Mouse (Mus musculus): ENCODE measurements around the gene Mill2. TPM values are rescaled to one million over a fixed set of nuclear protein-coding genes. Genes with fewer than 3 reads are reported as not detected.

Gene Mill2
- polyA plus RNA-seq, 1 experiment: 1.1 TPM

DNA sequence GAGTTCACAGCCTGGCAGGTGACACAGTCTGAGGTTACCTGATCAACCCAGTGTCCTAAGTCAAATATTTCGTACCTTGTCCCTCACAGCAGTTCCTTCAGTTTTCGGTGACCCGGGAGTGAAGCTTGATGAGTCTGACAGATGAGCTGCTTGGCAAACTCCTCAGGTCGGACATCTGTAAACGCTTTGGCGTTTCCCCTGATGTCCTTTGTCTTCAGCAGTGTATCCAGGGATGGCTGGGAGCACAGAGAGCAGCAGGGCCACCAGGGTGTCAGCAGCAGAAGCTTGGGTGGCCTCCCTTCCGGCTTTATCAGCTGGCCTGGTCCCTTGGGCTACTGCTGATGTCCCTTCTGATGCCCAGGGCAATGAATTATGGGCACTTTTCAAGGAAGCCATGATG is 38.9 kb downstream of the Mill2 start:
- H3K9me3 ChIP-seq (replicated peaks; ENCODE audit: control insufficient read depth, insufficient read depth, low read length, poor library complexity, severe bottlenecking): no peaks in the 10 kb centered on the region
- H3K36me3 ChIP-seq (ENCODE audit: control insufficient read depth, insufficient read depth, low read length, poor library complexity, severe bottlenecking): no peaks in the 10 kb centered on the region
- no peak overlapping the region for H3K9ac ChIP-seq (ENCODE audit: low read depth, poor library complexity, severe bottlenecking)
- no peak overlapping the region for H3K27ac ChIP-seq (ENCODE audit: insufficient read depth, low read length)
- H3K4me1 ChIP-seq (ENCODE audit: control insufficient read depth, insufficient read depth, low read length): no peaks in the 10 kb centered on the region
- H3K4me3 ChIP-seq (ENCODE audit: low read depth, low read length): no peak overlapping the region
- no peaks in the 10 kb centered on the region for H3K27me3 ChIP-seq (ENCODE audit: control insufficient read depth, insufficient read depth, low read length, poor library complexity, severe bottlenecking)
- TF ChIP-seq POLR2A (IDR thresholded peaks at IDR 0.05; ENCODE audit: insufficient read depth, low read length) (no peak), EP300 (IDR thresholded peaks at IDR 0.05; ENCODE audit: insufficient read depth, low read depth, low read length) (no peak), CTCF (IDR thresholded peaks at IDR 0.05; ENCODE audit: low read depth, low read length) (no peak)

DNA sequence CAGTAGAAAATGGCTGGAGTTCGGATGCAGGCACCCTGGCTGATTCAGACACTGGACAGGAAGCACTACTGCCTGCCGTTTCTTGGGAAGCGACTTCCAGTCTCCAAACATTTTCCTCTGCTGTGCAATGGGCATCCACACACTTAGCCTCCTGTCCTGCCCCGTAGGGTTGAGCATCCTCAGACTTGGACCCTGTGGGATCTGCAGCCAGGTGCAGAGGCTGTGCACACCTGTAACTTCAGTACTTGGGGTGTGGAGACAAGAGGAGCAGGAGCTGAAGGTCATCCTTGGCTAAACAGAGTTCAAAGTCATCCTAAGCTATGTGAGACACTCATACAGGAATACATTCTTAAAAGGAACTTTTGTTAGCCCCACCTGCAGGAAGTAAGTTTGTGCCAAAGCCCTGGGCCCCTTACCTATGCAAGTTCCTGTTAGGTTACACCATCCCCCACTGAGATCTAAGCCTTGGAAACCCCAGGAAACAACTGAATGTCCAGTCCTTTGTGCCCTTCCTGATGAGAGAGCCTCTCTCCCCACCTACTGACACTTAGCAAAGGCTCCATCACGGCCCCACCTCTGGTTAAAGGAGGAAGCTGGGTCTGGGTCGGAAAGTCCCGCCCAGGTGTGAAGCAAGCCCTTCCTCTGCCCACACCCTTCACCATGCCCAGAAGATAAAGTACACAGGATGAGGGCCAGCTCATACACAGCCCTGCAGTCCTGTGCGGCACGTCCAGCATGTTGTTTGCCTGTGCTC is 44.4 kb downstream of the Mill2 start:
- Histone ChIP-seq H3K4me1 (ENCODE audit: control insufficient read depth, insufficient read depth, low read length) (peaks cover 10% of the 10 kb centered on the region), H3K27ac (ENCODE audit: insufficient read depth, low read length) (no peak overlapping the region), H3K9ac (ENCODE audit: low read depth, poor library complexity, severe bottlenecking) (no peak overlapping the region), H3K9me3 (replicated peaks; ENCODE audit: control insufficient read depth, insufficient read depth, low read length, poor library complexity, severe bottlenecking) (no peaks in the 10 kb centered on the region), H3K27me3 (ENCODE audit: control insufficient read depth, insufficient read depth, low read length, poor library complexity, severe bottlenecking) (no peaks in the 10 kb centered on the region), H3K4me3 (ENCODE audit: low read depth, low read length) (0 out of 2 replicates have a peak overlapping the region, but pooled peaks have one; percentile 21), H3K36me3 (ENCODE audit: control insufficient read depth, insufficient read depth, low read length, poor library complexity, severe bottlenecking) (no peaks in the 10 kb centered on the region)
- TF ChIP-seq EP300 (IDR thresholded peaks at IDR 0.05; ENCODE audit: insufficient read depth, low read depth, low read length) (no peak), POLR2A (IDR thresholded peaks at IDR 0.05; ENCODE audit: insufficient read depth, low read length) (no peak), CTCF (IDR thresholded peaks at IDR 0.05; ENCODE audit: low read depth, low read length) (no peak)

DNA sequence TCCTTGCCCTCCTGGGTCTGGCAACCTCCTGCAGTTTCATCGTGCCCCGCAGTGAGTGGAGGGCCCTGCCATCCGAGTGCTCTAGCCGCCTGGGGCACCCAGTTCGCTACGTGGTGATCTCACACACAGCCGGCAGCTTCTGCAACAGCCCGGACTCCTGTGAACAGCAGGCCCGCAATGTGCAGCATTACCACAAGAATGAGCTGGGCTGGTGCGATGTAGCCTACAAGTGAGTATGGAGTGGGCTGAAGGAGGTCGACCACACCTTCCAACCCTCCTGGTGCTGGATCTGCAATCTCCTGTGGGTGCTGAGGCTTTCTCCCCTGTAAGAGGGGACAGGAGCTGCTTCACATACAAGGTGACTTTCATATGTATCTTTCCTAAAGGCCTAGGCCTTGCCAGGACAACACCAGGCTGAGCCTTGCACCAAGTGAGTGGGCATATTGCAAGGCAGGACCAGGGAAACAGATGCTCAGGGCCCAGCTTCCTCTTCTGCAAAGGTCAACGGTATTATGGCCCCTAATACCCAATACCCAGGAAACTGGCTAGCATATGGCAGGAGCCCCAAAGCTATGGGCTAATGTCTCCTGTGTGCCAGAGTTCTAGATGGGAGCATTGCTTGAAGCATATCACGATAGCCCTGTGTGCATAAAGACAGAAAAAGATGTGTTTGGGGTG is 45.1 kb downstream of the Mill2 start:
- Histone ChIP-seq H3K4me1 (ENCODE audit: control insufficient read depth, insufficient read depth, low read length) (peaks cover 10% of the 10 kb centered on the region), H3K4me3 (ENCODE audit: low read depth, low read length) (0 out of 2 replicates have a peak overlapping the region, but pooled peaks have one; percentile 21), H3K27ac (ENCODE audit: insufficient read depth, low read length) (no peak overlapping the region), H3K36me3 (ENCODE audit: control insufficient read depth, insufficient read depth, low read length, poor library complexity, severe bottlenecking) (no peaks in the 10 kb centered on the region), H3K9me3 (replicated peaks; ENCODE audit: control insufficient read depth, insufficient read depth, low read length, poor library complexity, severe bottlenecking) (no peaks in the 10 kb centered on the region), H3K27me3 (ENCODE audit: control insufficient read depth, insufficient read depth, low read length, poor library complexity, severe bottlenecking) (no peaks in the 10 kb centered on the region), H3K9ac (ENCODE audit: low read depth, poor library complexity, severe bottlenecking) (no peak overlapping the region)
- TF ChIP-seq EP300 (IDR thresholded peaks at IDR 0.05; ENCODE audit: insufficient read depth, low read depth, low read length) (no peak), POLR2A (IDR thresholded peaks at IDR 0.05; ENCODE audit: insufficient read depth, low read length) (no peak), CTCF (IDR thresholded peaks at IDR 0.05; ENCODE audit: low read depth, low read length) (no peak)

DNA sequence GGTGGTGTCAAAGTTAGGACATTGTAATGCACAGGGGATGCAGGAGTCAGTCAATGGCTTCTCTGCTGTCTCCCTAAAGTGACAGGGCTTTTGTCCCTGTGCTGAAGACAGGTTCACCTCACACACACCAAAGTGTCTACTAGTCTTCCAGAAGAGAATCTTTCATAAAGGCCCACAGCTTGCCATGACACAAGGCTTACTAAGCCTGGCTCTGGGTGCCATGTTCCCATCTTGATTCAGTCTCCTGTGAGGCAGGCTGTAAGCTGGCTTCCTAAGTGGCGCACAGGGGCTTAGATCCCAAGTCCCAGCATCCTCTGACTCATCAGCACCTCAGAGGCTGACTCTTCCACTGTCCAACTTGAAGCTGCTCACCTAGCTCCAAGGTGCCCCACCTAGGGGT is 47.2 kb downstream of the Mill2 start:
- no peaks in the 10 kb centered on the region for H3K9me3 ChIP-seq (replicated peaks; ENCODE audit: control insufficient read depth, insufficient read depth, low read length, poor library complexity, severe bottlenecking)

DNA sequence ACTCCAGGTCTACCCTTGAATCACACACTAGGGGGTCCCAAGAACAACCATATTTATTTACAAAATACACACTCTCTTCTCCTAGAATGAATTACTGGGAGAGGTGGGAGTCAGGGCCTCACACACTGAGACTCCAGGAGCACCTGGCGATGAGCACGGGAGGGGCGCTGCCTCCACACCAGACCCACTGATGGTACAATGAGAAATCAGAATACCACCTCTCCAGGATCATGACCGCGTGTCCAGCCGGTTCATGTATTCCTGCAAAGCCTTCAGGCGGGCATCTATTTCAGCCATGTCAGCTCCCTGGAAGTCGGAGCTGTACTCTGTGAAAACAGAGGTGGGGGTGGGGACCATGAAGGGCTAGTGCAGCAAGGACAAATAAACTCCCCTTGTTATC is 51.1 kb downstream of the Mill2 start:
- Histone ChIP-seq H3K9me3 (replicated peaks; ENCODE audit: control insufficient read depth, insufficient read depth, low read length, poor library complexity, severe bottlenecking) (no peaks in the 10 kb centered on the region), H3K4me3 (ENCODE audit: low read depth, low read length) (no peak overlapping the region), H3K4me1 (ENCODE audit: control insufficient read depth, insufficient read depth, low read length) (peaks cover 5% of the 10 kb centered on the region), H3K36me3 (ENCODE audit: control insufficient read depth, insufficient read depth, low read length, poor library complexity, severe bottlenecking) (no peaks in the 10 kb centered on the region; the same call in 1 of the 2 replicates), H3K27me3 (ENCODE audit: control insufficient read depth, insufficient read depth, low read length, poor library complexity, severe bottlenecking) (no peaks in the 10 kb centered on the region), H3K27ac (ENCODE audit: insufficient read depth, low read length) (no peak overlapping the region), H3K9ac (ENCODE audit: low read depth, poor library complexity, severe bottlenecking) (no peak overlapping the region)
- TF ChIP-seq EP300 (IDR thresholded peaks at IDR 0.05; ENCODE audit: insufficient read depth, low read depth, low read length): no peak
- no peak for TF ChIP-seq POLR2A (IDR thresholded peaks at IDR 0.05; ENCODE audit: insufficient read depth, low read length)
- no peak for TF ChIP-seq CTCF (IDR thresholded peaks at IDR 0.05; ENCODE audit: low read depth, low read length)

More for the DNA sequence above, 47.2 kb downstream of the Mill2 start:
- Histone ChIP-seq H3K27me3 (ENCODE audit: control insufficient read depth, insufficient read depth, low read length, poor library complexity, severe bottlenecking) (no peaks in the 10 kb centered on the region), H3K4me1 (ENCODE audit: control insufficient read depth, insufficient read depth, low read length) (peaks cover 10% of the 10 kb centered on the region), H3K36me3 (ENCODE audit: control insufficient read depth, insufficient read depth, low read length, poor library complexity, severe bottlenecking) (no peaks in the 10 kb centered on the region; the same call in 1 of the 2 replicates), H3K4me3 (ENCODE audit: low read depth, low read length) (no peak overlapping the region), H3K9ac (ENCODE audit: low read depth, poor library complexity, severe bottlenecking) (no peak overlapping the region), H3K27ac (ENCODE audit: insufficient read depth, low read length) (no peak overlapping the region)
- no peak for TF ChIP-seq POLR2A (IDR thresholded peaks at IDR 0.05; ENCODE audit: insufficient read depth, low read length)
